21 mouse cellular contexts compared by ENCODE assay signal in genomic region chr16:94637423-94637822, GRCm38 (mm10).
DNase-seq lines count a peak whose midpoint lies in the region; ATAC-seq and TF ChIP-seq lines count a peak whose summit lies in the region.
"Had no signal": no experiment of that assay in that cellular context is flagged by ENCODE, and none has a peak within 500 bp of the region (broad histone marks: within the 10 kb centered on the region; RNA-seq: fewer than 3 reads in every experiment).

No protein-coding gene starts in this region.

- H3K9ac ChIP-seq in heart, embryonic 12.5 days: peak overlapping the region; percentile 22; the same call in 1 of the 2 replicates
- H3K9ac ChIP-seq in midbrain, embryonic 15.5 days: no peak overlapping the region
- no peak overlapping the region for H3K9ac ChIP-seq in midbrain, postnatal 0 days (replicated peaks; ENCODE audit: low read length, poor library complexity, severe bottlenecking)
- H3K9ac ChIP-seq in neural tube, embryonic 15.5 days (replicated peaks): no peak overlapping the region
- H3K9ac ChIP-seq: hindbrain, embryonic 15.5 days; intestine, embryonic 15.5 days; limb, embryonic 12.5 days; liver, embryonic 13.5 days; lung, embryonic 14.5 days; midbrain, embryonic 12.5 days had no signal

- no peak for ATAC-seq in heart, embryonic 12.5 days (ENCODE audit: insufficient number of reproducible peaks, low FRiP score)
- ATAC-seq in midbrain, embryonic 15.5 days (replicated peaks): no peak
- no peak for ATAC-seq in midbrain, postnatal 0 days (ENCODE audit: low FRiP score)
- no peak for ATAC-seq in neural tube, embryonic 15.5 days (ENCODE audit: low FRiP score)
- ATAC-seq: activated CD4-positive, CD25-positive, alpha-beta regulatory T cell, adult 4 months; intestine, embryonic 15.5 days had no signal

- 66% methylated on average over 10 of the region's 10 CpGs for WGBS in heart, embryonic 12.5 days
- WGBS in midbrain, embryonic 15.5 days: 83% methylated on average over 10 of the region's 10 CpGs
- WGBS in midbrain, postnatal 0 days: 72% methylated on average over 10 of the region's 10 CpGs
- WGBS in neural tube, embryonic 15.5 days: 79% methylated on average over 10 of the region's 10 CpGs
- 84% methylated on average over 10 of the region's 10 CpGs for WGBS in embryonic facial prominence, embryonic 10.5 days

- H3K27me3 ChIP-seq in heart, embryonic 12.5 days (replicated peaks): no peaks in the 10 kb centered on the region
- H3K27me3 ChIP-seq in midbrain, embryonic 15.5 days (replicated peaks): no peaks in the 10 kb centered on the region
- no peaks in the 10 kb centered on the region for H3K27me3 ChIP-seq in midbrain, postnatal 0 days (ENCODE audit: insufficient read depth, low read length)
- H3K27me3 ChIP-seq in neural tube, embryonic 15.5 days (replicated peaks): no peaks in the 10 kb centered on the region
- no peaks in the 10 kb centered on the region for H3K27me3 ChIP-seq in embryonic facial prominence, embryonic 10.5 days (replicated peaks; ENCODE audit: low read depth, poor library complexity, severe bottlenecking)
- H3K27me3 ChIP-seq: hindbrain, embryonic 15.5 days; intestine, embryonic 15.5 days; limb, embryonic 12.5 days; liver, embryonic 13.5 days; midbrain, embryonic 12.5 days had no signal

- H3K4me2 ChIP-seq in heart, embryonic 12.5 days: no peak overlapping the region
- H3K4me2 ChIP-seq in midbrain, embryonic 15.5 days: no peak overlapping the region
- H3K4me2 ChIP-seq in midbrain, postnatal 0 days (ENCODE audit: low read depth, low read length, poor library complexity, severe bottlenecking): no peak overlapping the region
- H3K4me2 ChIP-seq in neural tube, embryonic 15.5 days: no peak overlapping the region
- H3K4me2 ChIP-seq: hindbrain, embryonic 15.5 days; intestine, embryonic 15.5 days; limb, embryonic 12.5 days; liver, embryonic 13.5 days; lung, embryonic 14.5 days; midbrain, embryonic 12.5 days had no signal

- H3K27ac ChIP-seq in heart, embryonic 12.5 days (ENCODE audit: poor library complexity, severe bottlenecking): peak overlapping the region; percentile 23
- H3K27ac ChIP-seq in midbrain, embryonic 15.5 days: 0 out of 2 replicates have a peak overlapping the region, but pooled peaks have one; percentile 6
- H3K27ac ChIP-seq in midbrain, postnatal 0 days (ENCODE audit: low read depth, low read length): no peak overlapping the region
- 0 out of 2 replicates have a peak overlapping the region, but pooled peaks have one; percentile 33 for H3K27ac ChIP-seq in neural tube, embryonic 15.5 days (replicated peaks)
- no peak overlapping the region for H3K27ac ChIP-seq in embryonic facial prominence, embryonic 10.5 days (replicated peaks)
- H3K27ac ChIP-seq: hindbrain, embryonic 15.5 days; intestine, embryonic 15.5 days; limb, embryonic 12.5 days; liver, embryonic 13.5 days; midbrain, embryonic 12.5 days had no signal

- no peak for TF ChIP-seq CTCF in midbrain, postnatal 0 days (IDR thresholded peaks at IDR 0.05)

- peaks cover 5% of the 10 kb centered on the region; the same call in 1 of the 2 replicates for H3K36me3 ChIP-seq in heart, embryonic 12.5 days
- H3K36me3 ChIP-seq in midbrain, embryonic 15.5 days (replicated peaks): no peaks in the 10 kb centered on the region
- H3K36me3 ChIP-seq in midbrain, postnatal 0 days (ENCODE audit: insufficient read depth, low read length): no peaks in the 10 kb centered on the region; the same call in 1 of the 2 replicates
- H3K36me3 ChIP-seq in neural tube, embryonic 15.5 days: no peaks in the 10 kb centered on the region
- H3K36me3 ChIP-seq in embryonic facial prominence, embryonic 10.5 days (replicated peaks): peaks cover 25% of the 10 kb centered on the region
- H3K36me3 ChIP-seq: hindbrain, embryonic 15.5 days had no signal

- no peak overlapping the region for H3K4me3 ChIP-seq in heart, embryonic 12.5 days
- H3K4me3 ChIP-seq in midbrain, embryonic 15.5 days: no peak overlapping the region
- H3K4me3 ChIP-seq in midbrain, postnatal 0 days (ENCODE audit: low read depth, low read length): no peak overlapping the region
- H3K4me3 ChIP-seq in neural tube, embryonic 15.5 days (replicated peaks): no peak overlapping the region
- H3K4me3 ChIP-seq in embryonic facial prominence, embryonic 10.5 days: no peak overlapping the region
- H3K4me3 ChIP-seq: hindbrain, embryonic 15.5 days; intestine, embryonic 15.5 days; limb, embryonic 12.5 days; liver, embryonic 13.5 days; midbrain, embryonic 12.5 days had no signal

- H3K9me3 ChIP-seq in heart, embryonic 12.5 days (replicated peaks): no peaks in the 10 kb centered on the region
- H3K9me3 ChIP-seq in midbrain, embryonic 15.5 days: no peaks in the 10 kb centered on the region
- no peaks in the 10 kb centered on the region for H3K9me3 ChIP-seq in midbrain, postnatal 0 days (ENCODE audit: low read length)
- H3K9me3 ChIP-seq in neural tube, embryonic 15.5 days (replicated peaks): no peaks in the 10 kb centered on the region
- no peaks in the 10 kb centered on the region for H3K9me3 ChIP-seq in embryonic facial prominence, embryonic 10.5 days
- H3K9me3 ChIP-seq: hindbrain, embryonic 15.5 days; intestine, embryonic 15.5 days; limb, embryonic 12.5 days; liver, embryonic 13.5 days; midbrain, embryonic 12.5 days had no signal

- peaks cover 25% of the 10 kb centered on the region for H3K4me1 ChIP-seq in heart, embryonic 12.5 days (replicated peaks)
- peaks cover 19% of the 10 kb centered on the region for H3K4me1 ChIP-seq in midbrain, embryonic 15.5 days
- H3K4me1 ChIP-seq in midbrain, postnatal 0 days (ENCODE audit: insufficient read depth, low read length): peaks cover 2% of the 10 kb centered on the region; the same call in 1 of the 2 replicates
- peaks cover 24% of the 10 kb centered on the region for H3K4me1 ChIP-seq in neural tube, embryonic 15.5 days
- H3K4me1 ChIP-seq in embryonic facial prominence, embryonic 10.5 days: peaks cover 18% of the 10 kb centered on the region

- DNase-seq in heart, adult 8-10 months (ENCODE audit: low spot score): no peak
- DNase-seq in midbrain, postnatal 0 days (ENCODE audit: low spot score): no peak
- peak; percentile 49 for DNase-seq in T-cell, adult 2 months (ENCODE audit: low spot score)
- no peak for DNase-seq in embryo, embryonic 10.5 days (ENCODE audit: low spot score)
- DNase-seq in embryonic facial prominence, embryonic 10.5 days (ENCODE audit: low spot score): no peak
- DNase-seq: adrenal gland, postnatal 10 days; cerebellum, adult 2 months; cerebellum, postnatal 36 days; heart, postnatal 4 days; kidney, postnatal 36 days; layer of hippocampus, postnatal 36 days; liver, embryonic 13.5 days; lung, embryonic 14.5 days had no signal

Comparison
In these comparisons a context has a peak if more than half of its experiments do, and no peak if none do; other contexts are left out.
1. H3K27ac ChIP-seq: peak in heart, embryonic 12.5 days (single experiment), midbrain, embryonic 15.5 days (single experiment) and neural tube, embryonic 15.5 days (single experiment); none in midbrain, postnatal 0 days (single experiment) and embryonic facial prominence, embryonic 10.5 days (single experiment).